ENCODE assay signal across 13 mouse cellular contexts in the genomic region with DNA sequence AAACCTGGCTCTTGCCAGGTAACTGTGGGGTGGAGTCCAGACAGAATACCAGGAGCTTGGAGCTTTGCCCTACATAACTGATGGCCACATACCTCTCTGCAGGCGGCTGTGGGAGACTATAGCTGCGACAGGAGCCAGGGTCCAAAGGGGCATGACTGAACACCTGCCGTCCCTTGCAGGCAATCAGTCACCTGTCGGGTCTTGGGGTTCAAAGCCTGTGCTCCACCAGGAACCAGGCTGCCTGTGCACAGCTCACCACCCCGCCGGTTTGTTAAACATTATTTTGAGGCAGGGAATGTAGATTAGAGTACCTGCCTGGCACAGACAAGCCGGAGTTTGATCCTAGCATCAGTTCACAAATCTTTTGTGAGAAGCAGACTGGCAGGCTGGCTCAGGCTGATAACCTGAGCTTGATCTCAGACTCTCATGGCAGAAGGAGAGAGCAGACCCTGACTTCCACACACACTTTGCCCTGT.
DNase-seq lines count a peak whose midpoint lies in the region; ATAC-seq and TF ChIP-seq lines count a peak whose summit lies in the region.
"Had no signal": no experiment of that assay in that cellular context is flagged by ENCODE, and none has a peak within 500 bp of the region (broad histone marks: within the 10 kb centered on the region; RNA-seq: fewer than 3 reads in every experiment).

No protein-coding gene starts in this region.

- peak; percentile 76 for ATAC-seq in liver, embryonic 13.5 days (ENCODE audit: low read depth)
- ATAC-seq in CD4-positive, CD25-positive, alpha-beta regulatory T cell, adult 4 months, result no peak
- ATAC-seq: forebrain, embryonic 14.5 days had no signal

- H3K27ac ChIP-seq in kidney, adult 2 months (ENCODE audit: insufficient read depth, low read depth, low read length), result no peak overlapping the region
- H3K27ac ChIP-seq in liver, embryonic 13.5 days, result no peak overlapping the region
- H3K27ac ChIP-seq: limb, embryonic 15.5 days had no signal

- no peaks in the 10 kb centered on the region for H3K27me3 ChIP-seq in kidney, adult 2 months (replicated peaks; ENCODE audit: control insufficient read depth, insufficient read depth, low read length)
- H3K27me3 ChIP-seq in liver, embryonic 13.5 days, result no peaks in the 10 kb centered on the region
- H3K27me3 ChIP-seq: limb, embryonic 15.5 days; megakaryocyte, embryonic 14.5 days had no signal

- no peak overlapping the region for H3K4me3 ChIP-seq in kidney, adult 2 months (ENCODE audit: insufficient read depth, low read depth, low read length)
- no peak overlapping the region for H3K4me3 ChIP-seq in liver, embryonic 13.5 days (replicated peaks)
- H3K4me3 ChIP-seq: limb, embryonic 15.5 days had no signal

- H3K4me2 ChIP-seq in liver, embryonic 13.5 days, result no peak overlapping the region
- H3K4me2 ChIP-seq: limb, embryonic 15.5 days had no signal

- 40% methylated on average over 7 of the region's 7 CpGs for WGBS in kidney, adult 2 months
- 59% methylated on average over 7 of the region's 7 CpGs for WGBS in liver, embryonic 13.5 days (ENCODE audit: insufficient replicate concordance)

- TF ChIP-seq POLR2A in kidney, adult 2 months (IDR thresholded peaks at IDR 0.05; ENCODE audit: low read depth, low read length), result no peak

- no peak overlapping the region for H3K9ac ChIP-seq in liver, embryonic 13.5 days
- H3K9ac ChIP-seq: limb, embryonic 15.5 days had no signal

- no peaks in the 10 kb centered on the region for H3K9me3 ChIP-seq in liver, embryonic 13.5 days (replicated peaks)
- H3K9me3 ChIP-seq: limb, embryonic 15.5 days had no signal

- DNase-seq in cerebellum, adult 11 months, result peak; percentile 20
- peak; percentile 48 for DNase-seq in cerebellum, adult 9-11 months
- peak; percentile 27 for DNase-seq in kidney, adult 2 months
- DNase-seq in liver, embryonic 13.5 days, result no peak
- DNase-seq in left cerebral cortex, adult 8-10 months (ENCODE audit: low spot score in 2 of 2), result no peak
- DNase-seq in layer of hippocampus, postnatal 14 days (ENCODE audit: low spot score in 2 of 2), result no peak
- DNase-seq in gastrocnemius, postnatal 10 days, result no peak
- DNase-seq: layer of hippocampus, adult 9-11 months; retina, postnatal 1 day had no signal

- no peaks in the 10 kb centered on the region for H3K36me3 ChIP-seq in kidney, adult 2 months (ENCODE audit: control insufficient read depth, insufficient read depth, low read length)
- 0 out of 2 replicates have a peak, but pooled peaks cover 4% of the 10 kb centered on the region for H3K36me3 ChIP-seq in liver, embryonic 13.5 days
- H3K36me3 ChIP-seq: limb, embryonic 15.5 days had no signal

- no peaks in the 10 kb centered on the region for H3K4me1 ChIP-seq in kidney, adult 2 months (ENCODE audit: control insufficient read depth, insufficient read depth, low read length)
- peaks cover 9% of the 10 kb centered on the region for H3K4me1 ChIP-seq in liver, embryonic 13.5 days (replicated peaks)
- H3K4me1 ChIP-seq: limb, embryonic 15.5 days; megakaryocyte, embryonic 14.5 days had no signal

- TF ChIP-seq CTCF in kidney, adult 2 months (conservative IDR thresholded peaks at IDR 0.05; ENCODE audit: insufficient read depth, insufficient read length, low read depth, low read length), result no peak

Comparison
In these comparisons a context has a peak if more than half of its experiments do, and no peak if none do; other contexts are left out.
1. DNase-seq: peak in cerebellum, adult 11 months (single experiment), cerebellum, adult 9-11 months (single experiment) and kidney, adult 2 months (single experiment); none in liver, embryonic 13.5 days (single experiment), left cerebral cortex, adult 8-10 months (0 of 2), layer of hippocampus, postnatal 14 days (0 of 2) and gastrocnemius, postnatal 10 days (single experiment).